Mouse (Mus musculus) megakaryocyte progenitor cell, adult 5-6 weeks (primary cell): Measurements from ENCODE around the gene Cers5. TPM values are rescaled to one million over a fixed set of nuclear protein-coding genes. Genes with fewer than 3 reads are reported as not detected.

ENCODE experiments used
- total RNA-seq, 2 experiments: library from RNA; stranded (forward) in 1 of 2; stranded (reverse) in 1 of 2; fragments of 157-497, 149-512 nt in 1 of 2; fragments of 200-1000 nt in 1 of 2; gene quantifications; 2 replicates each; pipeline versions ENCODE4 v1.2.3 to v1.2.4; 2015 to 2017

Gene Cers5
- total RNA-seq, 2 experiments from 2014 or later = 23.0 to 49.4 TPM

Other genes with a start within 250 kb of the Cers5 start
- gene Faim2, start 244.7 kb downstream of the Cers5 start, total RNA-seq (2015) = 0.39 and 0.56 TPM in 2 replicates
- 0.10 and 0.17 TPM in 2 replicates for gene Faim2, start 244.7 kb downstream of the Cers5 start, total RNA-seq (2017)
- gene Aqp2, start 193.8 kb downstream of the Cers5 start, total RNA-seq (2015) = not detected in 2 replicates
- not detected in 2 replicates for gene Aqp2, start 193.8 kb downstream of the Cers5 start, total RNA-seq (2017)
- gene Aqp5, start 182.1 kb downstream of the Cers5 start, total RNA-seq (2015) = not detected in 2 replicates
- gene Aqp5, start 182.1 kb downstream of the Cers5 start, total RNA-seq (2017) = not detected in 2 replicates
- gene Aqp6, start 171.5 kb downstream of the Cers5 start, total RNA-seq (2015) = not detected in 2 replicates
- gene Aqp6, start 171.5 kb downstream of the Cers5 start, total RNA-seq (2017) = not detected in 2 replicates
- gene Racgap1, start 121.2 kb downstream of the Cers5 start, total RNA-seq (2015) = 61.7 and 69.9 TPM in 2 replicates
- gene Racgap1, start 121.2 kb downstream of the Cers5 start, total RNA-seq (2017) = 69.1 and 69.4 TPM in 2 replicates
- not detected in 2 replicates for gene Asic1, start 102.5 kb downstream of the Cers5 start, total RNA-seq (2015)
- not detected in 2 replicates for gene Asic1, start 102.5 kb downstream of the Cers5 start, total RNA-seq (2017)
- 22.8 and 24.1 TPM in 2 replicates for gene Smarcd1, start 70.8 kb downstream of the Cers5 start, total RNA-seq (2015)
- gene Smarcd1, start 70.8 kb downstream of the Cers5 start, total RNA-seq (2017) = 11.6 and 17.3 TPM in 2 replicates
- gene Gm17349, start 67.4 kb downstream of the Cers5 start, total RNA-seq (2015) = not detected in 2 replicates
- gene Gm17349, start 67.4 kb downstream of the Cers5 start, total RNA-seq (2017) = not detected in 2 replicates
- 0.15 and 0.67 TPM in 2 replicates for gene Gpd1, start 55.4 kb downstream of the Cers5 start, total RNA-seq (2015)
- 1.3 TPM in 2 replicates for gene Gpd1, start 55.4 kb downstream of the Cers5 start, total RNA-seq (2017)
- 72.7 and 83.5 TPM in 2 replicates for gene Cox14, start 47.3 kb downstream of the Cers5 start, total RNA-seq (2015)
- 28.6 and 30.8 TPM in 2 replicates for gene Cox14, start 47.3 kb downstream of the Cers5 start, total RNA-seq (2017)
- 4.8 and 5.0 TPM in 2 replicates for gene Lima1, start 102.6 kb upstream of the Cers5 start, total RNA-seq (2015)
- 4.2 and 4.8 TPM in 2 replicates for gene Lima1, start 102.6 kb upstream of the Cers5 start, total RNA-seq (2017)
- gene Fam186a, start 194.2 kb upstream of the Cers5 start, total RNA-seq (2015) = not detected in 2 replicates
- not detected in 2 replicates for gene Fam186a, start 194.2 kb upstream of the Cers5 start, total RNA-seq (2017)
- 119 and 137 TPM in 2 replicates for gene Larp4, start 197.2 kb upstream of the Cers5 start, total RNA-seq (2015)
- gene Larp4, start 197.2 kb upstream of the Cers5 start, total RNA-seq (2017) = 76.3 and 97.8 TPM in 2 replicates